Mouse (Mus musculus): Measurements from ENCODE around the gene Pprc1. TPM values are rescaled to one million over a fixed set of nuclear protein-coding genes. Genes with fewer than 3 reads are reported as not detected.

Gene Pprc1
- 22.0 and 22.5 TPM in 2 replicates for polyA plus RNA-seq (2015; fragmentation: Nextera tagmentation; extraction: Ambion mirVana)

DNA sequence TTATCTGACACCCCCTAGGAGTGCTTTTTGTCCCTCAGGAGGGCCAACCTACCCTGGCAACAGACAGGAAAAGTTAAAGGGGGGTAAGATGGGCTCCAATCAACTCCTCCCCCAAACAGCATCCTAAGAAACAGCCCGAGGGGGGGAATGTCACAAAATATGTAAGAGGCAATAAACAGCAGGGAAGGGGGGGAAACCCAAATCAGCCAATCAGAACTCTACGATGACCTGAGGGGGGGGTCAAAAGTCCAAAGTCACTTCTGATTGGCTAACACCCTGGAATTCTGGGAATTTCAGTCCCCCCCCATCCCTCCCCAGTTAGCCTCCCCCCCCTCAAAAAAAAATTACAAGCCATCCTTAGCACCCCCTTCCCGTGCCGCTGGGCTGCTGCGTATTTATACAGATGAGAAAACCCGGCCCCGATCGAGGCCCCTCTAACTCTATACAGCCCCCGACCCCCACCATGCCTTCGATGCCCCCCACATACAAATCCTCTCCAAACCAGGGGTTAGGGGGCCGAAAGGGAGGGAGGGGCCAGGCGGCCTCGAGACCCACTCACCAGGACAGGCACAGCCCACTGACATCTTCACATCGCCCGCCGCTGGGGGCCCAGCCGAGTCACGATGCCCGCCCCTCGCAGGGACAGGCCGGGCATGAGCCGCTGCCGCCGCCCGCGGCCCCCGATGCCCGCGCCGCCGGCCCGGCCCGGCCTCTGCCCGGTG, at the start of gene Pprc1:
Gene Pprc1, plus strand, starts transcription at position 616 of the 722 bp plus-strand sequence.
- Histone ChIP-seq H3K4me3 (peak within 1 kb of the TSS; percentile 95), H3K27ac (peak within 1 kb of the TSS; percentile 98), H3K4me2 (peak within 1 kb of the TSS; percentile 93), H3K9ac (peak within 1 kb of the TSS; percentile 94), H3K4me1 (peaks cover 62% of the 10 kb centered on the region), H3K27me3 (replicated peaks) (no peaks in the 10 kb centered on the region), H3K9me3 (no peaks in the 10 kb centered on the region), H3K36me3 (replicated peaks) (no peaks in the 10 kb centered on the region)
- 0% methylated on average over 27 of the region's 34 CpGs for WGBS
- ATAC-seq (replicated peaks) = no peak; the same call in 1 of the 2 replicates

DNA sequence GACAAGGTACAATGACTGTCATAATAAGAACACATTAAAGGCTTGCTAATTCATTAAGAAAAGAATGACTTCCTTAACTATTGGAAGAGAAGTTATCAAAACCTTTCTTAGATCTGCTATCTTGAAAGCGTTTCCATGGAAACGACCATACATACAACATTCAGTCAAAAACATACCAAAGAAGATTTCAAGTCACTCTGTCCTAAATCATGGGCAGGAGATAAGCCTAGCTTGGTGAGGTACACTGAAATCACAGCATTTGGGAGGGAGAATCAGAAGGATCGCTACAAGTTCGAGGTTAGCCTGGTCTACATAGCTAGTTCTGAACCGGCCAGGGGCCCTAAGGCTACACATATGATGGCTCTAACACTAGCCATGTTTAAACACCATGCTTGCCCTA, 47.3 kb upstream of the Pprc1 start:
- peak; percentile 11; the same call in 1 of the 2 replicates for ATAC-seq (replicated peaks)
- peaks cover 15% of the 10 kb centered on the region for H3K4me1 ChIP-seq
- peaks cover 5% of the 10 kb centered on the region; the same call in 1 of the 2 replicates for H3K36me3 ChIP-seq (replicated peaks)
- peak overlapping the region; percentile 97; the same call in 1 of the 2 replicates for H3K27ac ChIP-seq
- no peaks in the 10 kb centered on the region for H3K27me3 ChIP-seq (replicated peaks)
- peak overlapping the region; percentile 74 for H3K4me2 ChIP-seq
- peak overlapping the region; percentile 91 for H3K9ac ChIP-seq
- 69% methylated on average over 5 of the region's 5 CpGs for WGBS
- H3K4me3 ChIP-seq = peak overlapping the region; percentile 88
- no peaks in the 10 kb centered on the region for H3K9me3 ChIP-seq

DNA sequence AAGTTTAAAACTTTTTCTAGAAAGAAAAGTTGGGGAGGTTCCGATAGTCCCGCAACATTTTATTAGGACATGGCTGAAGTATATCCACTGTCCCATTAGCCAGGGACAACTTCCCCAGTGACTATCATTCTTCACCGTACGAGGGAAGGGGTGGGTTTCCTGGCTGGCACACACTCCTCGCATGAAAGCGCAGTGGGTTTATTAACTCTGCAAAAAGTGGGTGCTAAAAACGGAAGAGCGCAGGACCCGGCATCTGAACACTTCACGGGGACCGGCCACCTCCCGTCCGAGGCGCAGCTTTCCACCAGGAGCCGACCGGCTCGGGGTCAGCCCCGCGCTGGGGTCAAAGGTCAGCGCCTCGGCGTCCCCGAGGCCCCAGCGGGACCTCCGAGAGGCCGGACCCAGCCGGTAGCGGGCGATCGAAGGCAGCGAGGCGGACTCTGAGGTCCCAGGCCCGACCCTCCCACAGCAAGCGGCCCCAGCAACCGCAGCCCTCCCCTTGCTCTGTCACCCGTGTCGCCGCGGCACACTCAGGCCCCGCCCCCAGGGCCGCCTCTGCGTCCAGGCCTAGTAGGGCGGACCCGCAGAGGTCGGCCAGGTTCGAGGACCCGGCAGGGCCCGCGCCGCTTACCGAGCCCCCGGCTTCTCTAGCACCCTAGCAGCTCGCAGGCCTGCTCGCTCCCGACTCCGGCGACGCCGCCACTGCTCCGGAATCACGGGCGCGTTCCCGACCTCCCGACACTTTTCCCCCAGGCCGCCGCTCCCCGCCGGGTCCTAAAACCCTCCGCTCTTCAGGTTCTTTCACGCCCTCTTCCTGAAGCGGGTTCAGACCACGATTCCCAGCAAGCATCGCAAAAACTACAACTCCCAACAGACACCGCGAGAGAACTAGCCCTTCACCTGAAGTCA, 46.6 kb upstream of the Pprc1 start, which contains the start of gene Armh3:
Gene Armh3, minus strand, starts transcription at position 704 of the 909 bp plus-strand sequence.
- Histone ChIP-seq H3K4me3 (peak within 1 kb of the TSS; percentile 88), H3K4me1 (peaks cover 15% of the 10 kb centered on the region), H3K36me3 (replicated peaks) (peaks cover 5% of the 10 kb centered on the region; the same call in 1 of the 2 replicates), H3K27ac (peak within 1 kb of the TSS; percentile 97), H3K4me2 (peak within 1 kb of the TSS; percentile 74), H3K27me3 (replicated peaks) (no peaks in the 10 kb centered on the region), H3K9ac (peak within 1 kb of the TSS; percentile 91), H3K9me3 (no peaks in the 10 kb centered on the region)
- peak; percentile 95 for ATAC-seq (replicated peaks)
- WGBS = 1% methylated on average over 76 of the region's 76 CpGs

DNA sequence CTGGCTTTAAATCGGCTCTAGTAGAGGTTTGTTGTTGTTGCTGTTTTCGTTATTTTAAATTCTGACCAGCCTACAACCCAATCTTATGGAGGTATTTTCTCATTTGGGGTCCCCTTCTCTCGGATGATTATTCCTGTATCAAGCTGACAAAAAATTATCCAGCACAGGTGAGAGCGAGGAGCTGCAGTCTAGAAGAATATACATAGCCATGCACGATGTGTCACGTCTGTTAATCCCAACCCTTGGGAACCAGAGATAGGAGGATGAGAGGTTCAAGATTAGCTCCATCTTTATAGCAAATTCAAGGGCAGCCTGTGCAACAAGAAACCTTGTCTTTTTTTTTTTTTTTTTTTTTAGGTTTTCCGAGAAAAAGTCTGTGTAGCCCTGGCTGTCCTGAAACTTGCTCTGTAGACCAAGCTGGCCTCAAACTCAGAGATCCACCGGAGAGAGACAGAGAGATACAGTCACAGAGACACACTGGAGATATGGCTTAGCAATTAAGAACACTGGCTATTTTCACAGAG, 45.9 kb upstream of the Pprc1 start:
- Histone ChIP-seq H3K27me3 (replicated peaks) (peaks cover 7% of the 10 kb centered on the region), H3K9ac (peak overlapping the region; percentile 53), H3K4me1 (peaks cover 22% of the 10 kb centered on the region), H3K4me3 (peak overlapping the region; percentile 88), H3K9me3 (no peaks in the 10 kb centered on the region), H3K27ac (peak overlapping the region; percentile 97), H3K36me3 (replicated peaks) (peaks cover 5% of the 10 kb centered on the region; the same call in 1 of the 2 replicates), H3K4me2 (peak overlapping the region; percentile 74)
- peak; percentile 75 for ATAC-seq (replicated peaks)
- 12% methylated on average over 8 of the region's 8 CpGs for WGBS

DNA sequence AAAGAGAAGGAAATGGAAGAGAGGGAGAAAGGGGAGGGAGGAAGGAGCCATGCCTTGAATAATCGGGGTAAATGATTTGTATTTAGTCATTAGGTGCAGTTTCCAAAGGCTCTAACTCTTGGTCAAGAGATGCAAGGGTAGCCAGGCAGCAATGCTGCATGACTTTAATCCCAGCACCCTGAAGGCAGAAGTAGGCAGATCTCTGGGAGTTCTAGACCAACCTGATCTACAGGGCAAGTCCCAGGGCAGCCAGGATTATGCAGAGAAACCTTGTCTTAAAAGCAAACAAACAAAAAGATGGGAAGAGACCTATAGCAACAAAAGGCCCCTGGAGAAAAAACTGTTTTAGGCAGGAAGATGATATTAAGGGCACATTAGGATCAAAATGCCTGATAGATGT, 45.3 kb upstream of the Pprc1 start:
- peaks cover 5% of the 10 kb centered on the region; the same call in 1 of the 2 replicates for H3K36me3 ChIP-seq (replicated peaks)
- 76% methylated on average over 1 of the region's 1 CpGs for WGBS
- no peak overlapping the region for H3K27ac ChIP-seq
- peaks cover 11% of the 10 kb centered on the region for H3K27me3 ChIP-seq (replicated peaks)
- peak overlapping the region; percentile 74; the same call in 1 of the 2 replicates for H3K4me2 ChIP-seq
- ATAC-seq (replicated peaks) = no peak
- H3K9ac ChIP-seq = 0 out of 2 replicates have a peak overlapping the region, but pooled peaks have one; percentile 53
- H3K4me3 ChIP-seq = no peak overlapping the region
- H3K9me3 ChIP-seq = no peaks in the 10 kb centered on the region
- peaks cover 26% of the 10 kb centered on the region for H3K4me1 ChIP-seq

DNA sequence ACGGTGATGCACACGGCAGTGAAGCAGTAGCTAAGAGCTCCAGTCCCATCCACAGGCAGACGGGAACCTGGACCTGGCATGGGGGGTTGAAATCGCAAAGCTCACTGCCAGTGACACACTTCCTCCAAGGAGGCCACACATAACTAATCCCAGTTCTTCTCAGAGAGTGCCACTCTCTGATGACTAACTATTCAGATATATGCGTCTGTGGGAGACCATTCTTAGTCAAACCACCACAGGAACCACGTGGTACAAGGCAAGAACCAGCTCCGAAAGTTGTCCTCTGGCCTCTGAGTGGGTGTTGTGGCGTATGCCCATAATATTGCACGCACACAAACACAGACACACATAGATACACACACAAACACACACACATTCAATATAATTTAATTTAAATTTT, 42.4 kb upstream of the Pprc1 start:
- H3K4me3 ChIP-seq = no peak overlapping the region
- no peak overlapping the region for H3K27ac ChIP-seq
- H3K9me3 ChIP-seq = no peaks in the 10 kb centered on the region
- H3K9ac ChIP-seq = no peak overlapping the region
- no peak overlapping the region for H3K4me2 ChIP-seq
- ATAC-seq (replicated peaks) = no peak
- peaks cover 16% of the 10 kb centered on the region for H3K27me3 ChIP-seq (replicated peaks)
- peaks cover 20% of the 10 kb centered on the region for H3K4me1 ChIP-seq
- 84% methylated on average over 9 of the region's 9 CpGs for WGBS
- no peaks in the 10 kb centered on the region for H3K36me3 ChIP-seq (replicated peaks)

DNA sequence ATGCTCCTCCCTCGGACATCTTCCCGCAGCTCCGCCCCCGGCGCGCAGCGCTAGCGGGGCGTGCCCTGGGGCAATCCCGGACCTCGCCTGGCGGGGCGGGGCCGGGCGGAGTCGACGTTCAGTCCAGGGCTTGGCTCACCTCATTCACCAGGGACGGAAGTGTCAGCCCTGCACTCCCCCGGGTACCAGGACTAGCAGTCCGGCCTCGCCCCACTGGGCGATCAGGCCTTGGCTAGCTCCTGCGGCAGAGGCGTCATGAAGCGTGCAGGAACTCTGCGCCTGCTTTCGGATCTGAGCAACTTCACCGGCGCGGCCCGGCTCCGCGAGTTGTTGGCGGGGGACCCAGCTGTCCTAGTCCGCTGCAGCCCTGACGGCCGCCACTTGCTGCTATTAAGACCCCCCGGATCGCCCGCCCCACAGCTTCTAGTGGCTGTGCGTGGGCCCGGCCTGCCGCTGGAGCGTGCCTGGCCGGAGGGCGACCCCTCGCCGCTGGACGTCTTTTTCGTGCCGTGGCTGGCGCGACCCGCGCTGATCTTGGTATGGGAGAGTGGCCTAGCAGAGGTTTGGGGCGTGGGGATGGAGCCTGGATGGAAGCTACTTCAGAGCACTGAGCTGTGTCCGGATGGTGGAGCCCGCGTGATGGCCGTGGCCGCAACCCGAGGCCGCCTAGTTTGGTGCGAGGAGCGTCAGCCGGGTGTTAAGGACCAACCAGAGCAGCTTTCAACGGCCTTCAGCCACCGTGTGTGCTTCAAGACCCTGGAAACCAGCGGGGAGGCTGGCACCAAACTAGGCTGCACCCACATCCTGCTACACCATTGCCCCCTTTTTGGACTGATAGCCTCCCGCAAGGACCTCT, 41.1 kb upstream of the Pprc1 start, which contains the start of gene Hps6:
Gene Hps6, plus strand, starts transcription at position 138 of the 856 bp plus-strand sequence.
- peak; percentile 72; the same call in 1 of the 2 replicates for ATAC-seq (replicated peaks)
- peak within 1 kb of the TSS; percentile 47 for H3K4me3 ChIP-seq
- peaks cover 15% of the 10 kb centered on the region for H3K4me1 ChIP-seq
- peaks cover 16% of the 10 kb centered on the region for H3K27me3 ChIP-seq (replicated peaks)
- peak within 1 kb of the TSS; percentile 89 for H3K4me2 ChIP-seq
- no peaks in the 10 kb centered on the region for H3K9me3 ChIP-seq
- H3K9ac ChIP-seq = peak within 1 kb of the TSS; percentile 57
- no peaks in the 10 kb centered on the region for H3K36me3 ChIP-seq (replicated peaks)
- no peak within 1 kb of the TSS for H3K27ac ChIP-seq
- WGBS = 1% methylated on average over 70 of the region's 70 CpGs

DNA sequence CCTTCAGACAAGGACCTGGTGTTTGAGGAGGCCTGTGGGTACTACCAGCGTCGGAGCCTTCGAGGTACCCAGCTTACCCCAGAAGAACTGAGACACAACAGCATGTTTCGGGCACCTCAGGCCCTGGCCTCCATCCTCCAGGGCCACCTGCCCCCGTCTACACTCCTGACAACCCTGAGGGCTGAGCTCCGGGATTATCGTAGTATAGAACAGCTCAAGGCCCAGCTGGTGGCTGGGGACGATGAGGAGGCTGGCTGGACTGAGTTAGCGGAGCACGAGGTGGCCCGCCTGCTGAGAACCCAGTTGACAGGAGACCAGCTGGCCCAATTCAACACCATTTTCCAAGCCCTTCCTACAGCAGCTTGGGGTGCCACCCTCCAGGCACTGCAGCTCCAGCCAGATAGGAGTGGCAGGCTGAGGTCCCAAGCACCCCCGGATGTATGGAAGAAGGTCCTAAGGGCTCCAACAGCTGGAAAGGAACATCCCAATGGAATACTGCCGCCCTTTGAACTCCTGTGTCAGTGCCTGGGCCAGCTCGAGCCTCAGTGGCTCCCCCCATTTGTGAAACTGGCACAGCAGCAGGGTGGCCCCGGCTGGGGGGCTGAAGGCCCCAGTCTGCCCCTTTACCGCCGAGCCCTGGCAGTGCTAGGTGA, 39.7 kb upstream of the Pprc1 start:
- Histone ChIP-seq H3K4me1 (peaks cover 11% of the 10 kb centered on the region), H3K9me3 (no peaks in the 10 kb centered on the region), H3K4me2 (no peak overlapping the region), H3K27ac (no peak overlapping the region), H3K4me3 (no peak overlapping the region), H3K36me3 (replicated peaks) (no peaks in the 10 kb centered on the region), H3K27me3 (replicated peaks) (peaks cover 16% of the 10 kb centered on the region), H3K9ac (no peak overlapping the region)
- ATAC-seq (replicated peaks) = no peak
- 68% methylated on average over 17 of the region's 17 CpGs for WGBS

DNA sequence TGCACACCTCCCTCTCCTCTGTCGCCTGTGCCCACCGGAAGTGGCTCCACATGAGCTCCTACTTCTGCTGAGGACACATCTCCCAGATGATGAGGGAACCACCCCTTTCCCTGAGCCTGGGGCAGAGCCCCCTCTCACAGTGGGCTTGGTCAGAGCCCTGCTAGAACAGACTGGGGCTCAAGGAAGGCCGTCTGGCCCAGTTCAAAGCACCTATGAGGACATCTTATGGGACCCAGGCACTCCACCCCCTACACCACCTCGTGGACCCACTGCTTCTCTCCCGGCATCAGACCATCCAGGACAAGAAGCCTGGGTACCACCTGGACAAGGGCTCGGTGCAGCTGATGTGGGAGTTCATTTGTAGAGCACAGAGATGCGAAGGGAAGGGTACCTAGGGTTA, 39.0 kb upstream of the Pprc1 start:
- Histone ChIP-seq H3K4me3 (no peak overlapping the region), H3K9ac (no peak overlapping the region), H3K27ac (no peak overlapping the region), H3K36me3 (replicated peaks) (no peaks in the 10 kb centered on the region), H3K4me2 (no peak overlapping the region), H3K9me3 (no peaks in the 10 kb centered on the region), H3K27me3 (replicated peaks) (peaks cover 16% of the 10 kb centered on the region), H3K4me1 (peaks cover 11% of the 10 kb centered on the region)
- 82% methylated on average over 7 of the region's 7 CpGs for WGBS
- no peak for ATAC-seq (replicated peaks)

DNA sequence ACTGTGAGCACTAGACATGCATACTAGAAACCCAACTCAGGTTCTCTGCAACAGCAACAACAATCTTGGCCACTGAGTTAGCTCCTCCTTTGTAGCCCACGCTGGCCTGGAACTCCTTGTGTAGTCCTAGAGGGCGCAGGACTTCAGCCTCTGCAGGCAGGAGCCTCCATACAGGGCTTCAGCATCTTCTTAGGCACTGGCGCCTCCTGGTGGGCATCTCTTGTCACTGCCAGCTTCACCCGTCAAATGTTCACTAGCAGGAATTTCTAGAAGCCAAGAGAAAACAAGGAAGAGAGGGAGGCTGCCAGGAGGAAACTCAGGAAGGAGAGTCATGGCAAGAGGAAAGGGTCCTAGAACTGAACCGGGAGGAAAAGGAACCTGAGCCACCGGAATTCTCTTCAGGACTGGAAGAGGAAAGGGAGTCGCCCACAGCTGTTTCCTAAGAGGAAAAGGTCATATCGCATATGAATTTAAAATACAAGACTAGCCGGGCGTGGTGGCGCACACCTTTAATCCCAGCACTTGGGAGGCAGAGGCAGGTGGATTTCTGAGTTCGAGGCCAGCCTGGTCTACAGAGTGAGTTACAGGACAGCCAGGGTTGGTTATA, 30.0 kb upstream of the Pprc1 start:
- ATAC-seq (replicated peaks) = peak; percentile 58; the same call in 1 of the 2 replicates
- Histone ChIP-seq H3K27me3 (replicated peaks) (no peaks in the 10 kb centered on the region), H3K4me3 (no peak overlapping the region), H3K9ac (no peak overlapping the region), H3K4me1 (no peaks in the 10 kb centered on the region), H3K4me2 (no peak overlapping the region), H3K27ac (no peak overlapping the region), H3K36me3 (replicated peaks) (no peaks in the 10 kb centered on the region), H3K9me3 (no peaks in the 10 kb centered on the region)
- 42% methylated on average over 12 of the region's 12 CpGs for WGBS
